8 mouse cellular contexts compared by ENCODE assay signal in genomic region chr13:21936968-21937367, GRCm38 (mm10). TPM values are rescaled to one million over a fixed set of nuclear protein-coding genes. Genes with fewer than 3 reads are reported as not detected.
DNase-seq lines count a peak whose midpoint lies in the region; ATAC-seq lines count a peak whose summit lies in the region.

No protein-coding gene starts in this region.

- DNase-seq in forebrain, embryonic 11.5 days (ENCODE audit: low spot score) = peak; percentile 87
- DNase-seq in forebrain, embryonic 14.5 days (ENCODE audit: low spot score) = no peak
- DNase-seq in MEL-GATA-1-ER (ENCODE audit: extremely low read depth, low read depth) = peak; percentile 93
- DNase-seq in spleen, adult 18-20 months = peak; percentile 48 to 53
- no peak for DNase-seq in layer of hippocampus, adult 9-11 months

- H3K27me3 ChIP-seq in forebrain, embryonic 11.5 days (ENCODE audit: control insufficient read depth, insufficient read depth, low read length) = no peaks in the 10 kb centered on the region
- no peaks in the 10 kb centered on the region for H3K27me3 ChIP-seq in forebrain, embryonic 14.5 days (replicated peaks; ENCODE audit: control insufficient read depth, insufficient read depth, low read length)
- peaks cover 2% of the 10 kb centered on the region for H3K27me3 ChIP-seq in hindbrain, embryonic 16.5 days (replicated peaks; ENCODE audit: control insufficient read depth, insufficient read depth, low read length)
- no peaks in the 10 kb centered on the region for H3K27me3 ChIP-seq in lung, embryonic 16.5 days (ENCODE audit: control insufficient read depth, insufficient read depth, low read depth, low read length)

- WGBS in forebrain, embryonic 11.5 days = under 1% methylated on average over 17 of the region's 17 CpGs
- 2% methylated on average over 17 of the region's 17 CpGs for WGBS in forebrain, embryonic 14.5 days
- 2% methylated on average over 17 of the region's 17 CpGs for WGBS in hindbrain, embryonic 16.5 days
- 4% methylated on average over 17 of the region's 17 CpGs for WGBS in lung, embryonic 16.5 days

- no peaks in the 10 kb centered on the region for H3K36me3 ChIP-seq in forebrain, embryonic 11.5 days (ENCODE audit: control insufficient read depth, insufficient read depth, low read length)
- no peaks in the 10 kb centered on the region for H3K36me3 ChIP-seq in forebrain, embryonic 14.5 days (ENCODE audit: control insufficient read depth, insufficient read depth, low read length)
- no peaks in the 10 kb centered on the region for H3K36me3 ChIP-seq in hindbrain, embryonic 16.5 days (ENCODE audit: control insufficient read depth, insufficient read depth, low read length)
- H3K36me3 ChIP-seq in lung, embryonic 16.5 days (ENCODE audit: control insufficient read depth, insufficient read depth, low read length) = no peaks in the 10 kb centered on the region

- H3K9ac ChIP-seq in forebrain, embryonic 11.5 days (ENCODE audit: low read length) = no peak overlapping the region
- H3K9ac ChIP-seq in forebrain, embryonic 14.5 days (ENCODE audit: low read length) = no peak overlapping the region
- H3K9ac ChIP-seq in hindbrain, embryonic 16.5 days (ENCODE audit: low read depth, low read length) = no peak overlapping the region
- no peak overlapping the region for H3K9ac ChIP-seq in lung, embryonic 16.5 days (ENCODE audit: low read length)

- no peak overlapping the region for H3K27ac ChIP-seq in forebrain, embryonic 11.5 days (ENCODE audit: low read depth, low read length)
- no peak overlapping the region for H3K27ac ChIP-seq in forebrain, embryonic 14.5 days (ENCODE audit: low read depth, low read length)
- no peak overlapping the region for H3K27ac ChIP-seq in hindbrain, embryonic 16.5 days (ENCODE audit: low read depth, low read length)
- no peak overlapping the region for H3K27ac ChIP-seq in lung, embryonic 16.5 days (ENCODE audit: low read length)

- H3K4me1 ChIP-seq in forebrain, embryonic 11.5 days (replicated peaks; ENCODE audit: control insufficient read depth, insufficient read depth, low read length) = 0 out of 2 replicates have a peak, but pooled peaks cover 2% of the 10 kb centered on the region
- H3K4me1 ChIP-seq in forebrain, embryonic 14.5 days (ENCODE audit: control insufficient read depth, insufficient read depth, low read length) = no peaks in the 10 kb centered on the region; the same call in 1 of the 2 replicates
- H3K4me1 ChIP-seq in hindbrain, embryonic 16.5 days (ENCODE audit: control insufficient read depth, insufficient read depth, low read depth, low read length) = peaks cover 2% of the 10 kb centered on the region; the same call in 1 of the 2 replicates
- H3K4me1 ChIP-seq in lung, embryonic 16.5 days (replicated peaks; ENCODE audit: control insufficient read depth, insufficient read depth, low read length) = peaks cover 7% of the 10 kb centered on the region

- peak overlapping the region; percentile 29 for H3K4me3 ChIP-seq in forebrain, embryonic 11.5 days (ENCODE audit: low read depth, low read length)
- no peak overlapping the region for H3K4me3 ChIP-seq in forebrain, embryonic 14.5 days (ENCODE audit: low read depth, low read length)
- H3K4me3 ChIP-seq in hindbrain, embryonic 16.5 days (ENCODE audit: low read length) = no peak overlapping the region; the same call in 1 of the 2 replicates
- H3K4me3 ChIP-seq in lung, embryonic 16.5 days (ENCODE audit: low read length) = peak overlapping the region; percentile 27

- ATAC-seq in forebrain, embryonic 11.5 days (replicated peaks; ENCODE audit: low FRiP score) = peak; percentile 25; the same call in 1 of the 2 replicates
- ATAC-seq in forebrain, embryonic 14.5 days = no peak
- ATAC-seq in erythroblast, adult 5-6 weeks (replicated peaks; ENCODE audit: low FRiP score, poor library complexity, severe bottlenecking) = 0 out of 2 replicates have a peak, but pooled peaks have one; percentile 41
- ATAC-seq in hindbrain, embryonic 16.5 days = no peak
- ATAC-seq in lung, embryonic 16.5 days (ENCODE audit: low read depth) = 0 out of 2 replicates have a peak, but pooled peaks have one; percentile 13

- peak overlapping the region; percentile 41 for H3K4me2 ChIP-seq in forebrain, embryonic 11.5 days (ENCODE audit: low read depth, low read length, severe bottlenecking)
- no peak overlapping the region for H3K4me2 ChIP-seq in forebrain, embryonic 14.5 days (ENCODE audit: low read length)
- H3K4me2 ChIP-seq in hindbrain, embryonic 16.5 days (ENCODE audit: low read length) = peak overlapping the region; percentile 39
- peak overlapping the region; percentile 43 for H3K4me2 ChIP-seq in lung, embryonic 16.5 days (ENCODE audit: low read depth, low read length)

- H3K9me3 ChIP-seq in forebrain, embryonic 11.5 days (ENCODE audit: control insufficient read depth, low read length) = no peaks in the 10 kb centered on the region
- H3K9me3 ChIP-seq in forebrain, embryonic 14.5 days (replicated peaks; ENCODE audit: control insufficient read depth, low read length) = no peaks in the 10 kb centered on the region
- no peaks in the 10 kb centered on the region for H3K9me3 ChIP-seq in hindbrain, embryonic 16.5 days (ENCODE audit: control insufficient read depth, low read length)
- H3K9me3 ChIP-seq in lung, embryonic 16.5 days (ENCODE audit: control insufficient read depth, low read length) = no peaks in the 10 kb centered on the region

RNA-seq across cellular contexts. Expression of gene Zfp184, which starts 7.9 kb away (rescaled TPM):
- polyA plus RNA-seq in forebrain, embryonic 11.5 days (2014; fragmentation: Nextera tagmentation; extraction: Ambion mirVana) = 25.9 and 27.5 TPM in 2 replicates
- polyA plus RNA-seq in forebrain, embryonic 14.5 days (2014; fragmentation: Nextera tagmentation; extraction: Ambion mirVana) = 28.3 and 34.9 TPM in 2 replicates
- total RNA-seq in erythroblast, adult 5-6 weeks (2015; ENCODE audit: low replicate concordance) = 0.19 and 2.9 TPM in 2 replicates
- total RNA-seq in erythroblast, adult 5-6 weeks (2017; ENCODE audit: low replicate concordance) = 0.34 and 2.5 TPM in 2 replicates
- 10.6 and 12.4 TPM in 2 replicates for polyA plus RNA-seq in hindbrain, embryonic 16.5 days (2015; fragmentation: Nextera tagmentation; extraction: Ambion mirVana)
- polyA plus RNA-seq in lung, embryonic 16.5 days (2015; fragmentation: Nextera tagmentation; extraction: Ambion mirVana) = 7.9 and 12.5 TPM in 2 replicates

RNA-seq across cellular contexts. Expression of gene Pom121l2, which starts 44.0 kb away (rescaled TPM):
- polyA plus RNA-seq in forebrain, embryonic 11.5 days (2014; fragmentation: Nextera tagmentation; extraction: Ambion mirVana) = 0.12 TPM in 1 of 2 replicates, not detected in the other
- polyA plus RNA-seq in forebrain, embryonic 14.5 days (2014; fragmentation: Nextera tagmentation; extraction: Ambion mirVana) = 0.14 TPM in 1 of 2 replicates, not detected in the other
- not detected in 2 replicates for total RNA-seq in erythroblast, adult 5-6 weeks (2015; ENCODE audit: low replicate concordance)
- not detected in 2 replicates for total RNA-seq in erythroblast, adult 5-6 weeks (2017; ENCODE audit: low replicate concordance)
- not detected in 2 replicates for polyA plus RNA-seq in hindbrain, embryonic 16.5 days (2015; fragmentation: Nextera tagmentation; extraction: Ambion mirVana)
- polyA plus RNA-seq in lung, embryonic 16.5 days (2015; fragmentation: Nextera tagmentation; extraction: Ambion mirVana) = 0.16 and 0.18 TPM in 2 replicates

Comparison
In these comparisons a context has a peak if more than half of its experiments do, and no peak if none do; other contexts are left out.
1. ATAC-seq: peak in forebrain, embryonic 11.5 days (single experiment), erythroblast, adult 5-6 weeks (single experiment) and lung, embryonic 16.5 days (single experiment); none in forebrain, embryonic 14.5 days (single experiment) and hindbrain, embryonic 16.5 days (single experiment).
2. DNase-seq: peak in forebrain, embryonic 11.5 days (single experiment), MEL-GATA-1-ER (single experiment) and spleen, adult 18-20 months (2 of 2); none in forebrain, embryonic 14.5 days (single experiment) and layer of hippocampus, adult 9-11 months (single experiment).
3. H3K4me3 ChIP-seq: peak in forebrain, embryonic 11.5 days (single experiment) and lung, embryonic 16.5 days (single experiment); none in forebrain, embryonic 14.5 days (single experiment) and hindbrain, embryonic 16.5 days (single experiment).